Mouse (Mus musculus): ENCODE measurements around the gene Grin1. TPM values are rescaled to one million over a fixed set of nuclear protein-coding genes. Genes with fewer than 3 reads are reported as not detected.

The Grin1 gene
- polyA plus RNA-seq, 1 experiment from 2014 or later, result 1.3 TPM

GRCm38 (mm10) chr2:25310180-25310579 is 8.8 kb downstream of the Grin1 start:
- 56% methylated on average over 10 of the region's 10 CpGs for WGBS

GRCm38 (mm10) chr2:25305587-25306359 is 13.2 kb downstream of the Grin1 start:
- WGBS, result 49% methylated on average over 14 of the region's 14 CpGs
- H3K27ac ChIP-seq (replicated peaks), result no peak overlapping the region
- H3K27me3 ChIP-seq (ENCODE audit: control insufficient read depth, insufficient read depth, low read length), result no peaks in the 10 kb centered on the region
- H3K4me2 ChIP-seq (replicated peaks; ENCODE audit: low read depth), result peak overlapping the region; percentile 69
- TF ChIP-seq CTCF (IDR thresholded peaks at IDR 0.05; ENCODE audit: low read depth), result no peak
- no peak for TF ChIP-seq EP300 (optimal IDR thresholded peaks at IDR 0.05)
- H3K9ac ChIP-seq (ENCODE audit: low read length), result no peak overlapping the region; the same call in 1 of the 2 replicates
- H3K4me1 ChIP-seq (replicated peaks; ENCODE audit: control insufficient read depth, insufficient read depth), result 0 out of 2 replicates have a peak, but pooled peaks cover 2% of the 10 kb centered on the region
- DNase-seq (ENCODE audit: low spot score) (no peak), ATAC-seq (ENCODE audit: low FRiP score, low TSS enrichment) (no peak)
- H3K9me3 ChIP-seq (ENCODE audit: control insufficient read depth, low read length), result no peaks in the 10 kb centered on the region
- no peaks in the 10 kb centered on the region for H3K36me3 ChIP-seq (ENCODE audit: control insufficient read depth, insufficient read depth, low read length)
- H3K4me3 ChIP-seq (ENCODE audit: low read depth, low read length), result peak overlapping the region; percentile 42; the same call in 1 of the 2 replicates

More at GRCm38 (mm10) chr2:25310180-25310579, 8.8 kb downstream of the Grin1 start:
- no peak for TF ChIP-seq CTCF (IDR thresholded peaks at IDR 0.05; ENCODE audit: low read depth)
- no peak for TF ChIP-seq EP300 (optimal IDR thresholded peaks at IDR 0.05)
- Histone ChIP-seq H3K27me3 (ENCODE audit: control insufficient read depth, insufficient read depth, low read length) (no peaks in the 10 kb centered on the region), H3K9ac (ENCODE audit: low read length) (no peak overlapping the region), H3K4me3 (ENCODE audit: low read depth, low read length) (no peak overlapping the region), H3K4me1 (replicated peaks; ENCODE audit: control insufficient read depth, insufficient read depth) (0 out of 2 replicates have a peak, but pooled peaks cover under 1% of the 10 kb centered on the region), H3K27ac (replicated peaks) (no peak overlapping the region), H3K36me3 (ENCODE audit: control insufficient read depth, insufficient read depth, low read length) (no peaks in the 10 kb centered on the region), H3K4me2 (replicated peaks; ENCODE audit: low read depth) (no peak overlapping the region), H3K9me3 (ENCODE audit: control insufficient read depth, low read length) (no peaks in the 10 kb centered on the region)
- ATAC-seq (ENCODE audit: low FRiP score, low TSS enrichment), result no peak
- DNase-seq (ENCODE audit: low spot score), result no peak

- Histone ChIP-seq H3K4me2 (replicated peaks; ENCODE audit: low read depth) (peak overlapping the region; percentile 69), H3K9ac (ENCODE audit: low read length) (peak overlapping the region; percentile 35), H3K9me3 (ENCODE audit: control insufficient read depth, low read length) (no peaks in the 10 kb centered on the region), H3K4me3 (ENCODE audit: low read depth, low read length) (peak overlapping the region; percentile 42), H3K4me1 (replicated peaks; ENCODE audit: control insufficient read depth, insufficient read depth) (0 out of 2 replicates have a peak, but pooled peaks cover 2% of the 10 kb centered on the region), H3K36me3 (ENCODE audit: control insufficient read depth, insufficient read depth, low read length) (no peaks in the 10 kb centered on the region), H3K27me3 (ENCODE audit: control insufficient read depth, insufficient read depth, low read length) (no peaks in the 10 kb centered on the region), H3K27ac (replicated peaks) (no peak overlapping the region)
- TF ChIP-seq EP300 (optimal IDR thresholded peaks at IDR 0.05), result no peak
- TF ChIP-seq CTCF (IDR thresholded peaks at IDR 0.05; ENCODE audit: low read depth), result no peak
- DNase-seq (ENCODE audit: low spot score) (peak; percentile 63), ATAC-seq (ENCODE audit: low FRiP score, low TSS enrichment) (peak; percentile 61)
- 2% methylated on average over 40 of the region's 45 CpGs for WGBS
Measured at GRCm38 (mm10) chr2:25304657-25305541, 14.1 kb downstream of the Grin1 start.

- Histone ChIP-seq H3K27me3 (ENCODE audit: control insufficient read depth, insufficient read depth, low read length) (no peaks in the 10 kb centered on the region), H3K9ac (ENCODE audit: low read length) (no peak overlapping the region)
Measured at GRCm38 (mm10) chr2:25303931-25304656, 14.9 kb downstream of the Grin1 start.

DNA sequence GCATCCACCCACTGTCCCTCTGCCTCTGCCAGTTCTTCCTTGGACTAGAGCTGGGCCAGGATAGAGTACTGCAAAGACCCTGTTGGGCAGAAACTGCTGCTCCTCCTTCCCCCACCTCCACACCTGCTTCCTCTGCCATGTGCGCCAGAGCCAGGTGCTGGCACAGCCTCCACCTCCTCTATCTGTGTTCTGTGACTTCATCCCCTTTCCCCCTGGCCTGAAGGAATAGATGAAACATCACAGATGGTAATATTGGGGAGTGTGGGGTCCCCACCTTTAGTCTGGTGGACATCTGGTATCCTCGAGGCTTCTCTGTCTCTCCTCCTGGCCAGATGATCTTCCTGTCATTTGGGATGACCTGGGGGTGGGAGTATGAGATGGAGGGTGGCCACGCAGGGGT is 15.5 kb downstream of the Grin1 start:
- no peak for ATAC-seq (ENCODE audit: low FRiP score, low TSS enrichment)

More at GRCm38 (mm10) chr2:25303931-25304656, 14.9 kb downstream of the Grin1 start:
- Histone ChIP-seq H3K27ac (replicated peaks) (no peak overlapping the region), H3K4me2 (replicated peaks; ENCODE audit: low read depth) (peak overlapping the region; percentile 69; the same call in 1 of the 2 replicates), H3K9me3 (ENCODE audit: control insufficient read depth, low read length) (no peaks in the 10 kb centered on the region), H3K4me3 (ENCODE audit: low read depth, low read length) (no peak overlapping the region), H3K4me1 (replicated peaks; ENCODE audit: control insufficient read depth, insufficient read depth) (0 out of 2 replicates have a peak, but pooled peaks cover 2% of the 10 kb centered on the region), H3K36me3 (ENCODE audit: control insufficient read depth, insufficient read depth, low read length) (no peaks in the 10 kb centered on the region)
- WGBS, result 71% methylated on average over 7 of the region's 7 CpGs
- peak; percentile 63; the same call in 1 of the 2 replicates for ATAC-seq (ENCODE audit: low FRiP score, low TSS enrichment)
- DNase-seq (ENCODE audit: low spot score), result no peak
- TF ChIP-seq CTCF (IDR thresholded peaks at IDR 0.05; ENCODE audit: low read depth) (no peak), EP300 (optimal IDR thresholded peaks at IDR 0.05) (no peak)

More for the DNA sequence above, 15.5 kb downstream of the Grin1 start:
- H3K4me3 ChIP-seq (ENCODE audit: low read depth, low read length), result no peak overlapping the region
- no peak for DNase-seq (ENCODE audit: low spot score)
- no peaks in the 10 kb centered on the region for H3K27me3 ChIP-seq (ENCODE audit: control insufficient read depth, insufficient read depth, low read length)
- H3K36me3 ChIP-seq (ENCODE audit: control insufficient read depth, insufficient read depth, low read length), result no peaks in the 10 kb centered on the region
- H3K9ac ChIP-seq (ENCODE audit: low read length), result no peak overlapping the region
- TF ChIP-seq EP300 (optimal IDR thresholded peaks at IDR 0.05) (no peak), CTCF (IDR thresholded peaks at IDR 0.05; ENCODE audit: low read depth) (no peak)
- no peak overlapping the region for H3K27ac ChIP-seq (replicated peaks)
- H3K9me3 ChIP-seq (ENCODE audit: control insufficient read depth, low read length), result no peaks in the 10 kb centered on the region
- 66% methylated on average over 3 of the region's 3 CpGs for WGBS
- 0 out of 2 replicates have a peak, but pooled peaks cover 2% of the 10 kb centered on the region for H3K4me1 ChIP-seq (replicated peaks; ENCODE audit: control insufficient read depth, insufficient read depth)
- no peak overlapping the region for H3K4me2 ChIP-seq (replicated peaks; ENCODE audit: low read depth)

All from stomach, postnatal 0 days (tissue).